Mouse (Mus musculus): ENCODE measurements at regions not wholly inside any gene's neighbourhood (a gene's known extent, or its start where the extent isn't known, plus 50 kb on each side); places are given as distances from the start of the nearest gene placed in this dataset.

- Histone ChIP-seq H3K27me3 (no peaks in the 10 kb centered on the region), H3K4me2 (no peak overlapping the region), H3K27ac (no peak overlapping the region), H3K9me3 (peaks cover 5% of the 10 kb centered on the region; the same call in 1 of the 2 replicates), H3K4me3 (replicated peaks) (no peak overlapping the region), H3K36me3 (no peaks in the 10 kb centered on the region), H3K4me1 (replicated peaks) (no peaks in the 10 kb centered on the region), H3K9ac (replicated peaks) (no peak overlapping the region)
- 83% methylated on average over 7 of the region's 7 CpGs for WGBS
- no peak for ATAC-seq (ENCODE audit: insufficient number of reproducible peaks, insufficient read depth, low FRiP score, low TSS enrichment, low read depth)
Observed at GRCm38 (mm10) chr11:90136307-90136706, 51.2 kb upstream of the Gm45716 start.
